Mouse (Mus musculus): ENCODE measurements around the gene Rspo3. TPM values are rescaled to one million over a fixed set of nuclear protein-coding genes. Genes with fewer than 3 reads are reported as not detected.

Gene Rspo3
- polyA plus RNA-seq, 1 experiment from 2014 or later, result 6.1 TPM

- ATAC-seq, result no peak
- H3K4me3 ChIP-seq, result no peak overlapping the region
- 78% methylated on average over 1 of the region's 1 CpGs for WGBS (ENCODE audit: insufficient replicate concordance)
- H3K4me1 ChIP-seq, result no peaks in the 10 kb centered on the region
- H3K27ac ChIP-seq, result no peak overlapping the region
- no peak overlapping the region for H3K9ac ChIP-seq
- H3K4me2 ChIP-seq, result no peak overlapping the region
- H3K27me3 ChIP-seq (replicated peaks), result no peaks in the 10 kb centered on the region
- no peaks in the 10 kb centered on the region for H3K9me3 ChIP-seq (replicated peaks)
- no peaks in the 10 kb centered on the region for H3K36me3 ChIP-seq
Observed at GRCm38 (mm10) chr10:29513563-29513962, 22.1 kb downstream of the Rspo3 start.

- WGBS (ENCODE audit: insufficient replicate concordance), result 39% methylated on average over 2 of the region's 2 CpGs
- no peak overlapping the region for H3K4me3 ChIP-seq
- H3K27me3 ChIP-seq (replicated peaks), result no peaks in the 10 kb centered on the region
- ATAC-seq, result no peak
- H3K9me3 ChIP-seq (replicated peaks), result no peaks in the 10 kb centered on the region
- no peaks in the 10 kb centered on the region for H3K36me3 ChIP-seq
- H3K27ac ChIP-seq, result no peak overlapping the region
- H3K4me2 ChIP-seq, result no peak overlapping the region
- no peak overlapping the region for H3K9ac ChIP-seq
- no peaks in the 10 kb centered on the region for H3K4me1 ChIP-seq
Observed at GRCm38 (mm10) chr10:29508167-29508566, 27.5 kb downstream of the Rspo3 start.

GRCm38 (mm10) chr10:29497205-29497822 lies 38.4 kb downstream of the Rspo3 start:
- Histone ChIP-seq H3K27me3 (replicated peaks) (no peaks in the 10 kb centered on the region), H3K9me3 (replicated peaks) (no peaks in the 10 kb centered on the region), H3K4me3 (no peak overlapping the region), H3K27ac (no peak overlapping the region), H3K9ac (no peak overlapping the region), H3K4me2 (no peak overlapping the region), H3K36me3 (no peaks in the 10 kb centered on the region), H3K4me1 (no peaks in the 10 kb centered on the region)
- 36% methylated on average over 3 of the region's 3 CpGs for WGBS (ENCODE audit: insufficient replicate concordance)
- no peak for ATAC-seq

- WGBS (ENCODE audit: insufficient replicate concordance), result 68% methylated on average over 1 of the region's 1 CpGs
- Histone ChIP-seq H3K27ac (no peak overlapping the region), H3K4me2 (no peak overlapping the region), H3K36me3 (no peaks in the 10 kb centered on the region), H3K4me3 (no peak overlapping the region), H3K9ac (no peak overlapping the region), H3K9me3 (replicated peaks) (no peaks in the 10 kb centered on the region), H3K27me3 (replicated peaks) (no peaks in the 10 kb centered on the region), H3K4me1 (no peaks in the 10 kb centered on the region)
- ATAC-seq, result no peak
Observed at GRCm38 (mm10) chr10:29493996-29494395, 41.7 kb downstream of the Rspo3 start.

GRCm38 (mm10) chr10:29480945-29481344 lies 54.7 kb downstream of the Rspo3 start:
- WGBS (ENCODE audit: insufficient replicate concordance), result 29% methylated on average over 1 of the region's 1 CpGs

GRCm38 (mm10) chr10:29479401-29479800 lies 56.3 kb downstream of the Rspo3 start:
- Histone ChIP-seq H3K36me3 (no peaks in the 10 kb centered on the region), H3K4me1 (no peaks in the 10 kb centered on the region), H3K4me3 (no peak overlapping the region), H3K27me3 (replicated peaks) (no peaks in the 10 kb centered on the region), H3K4me2 (no peak overlapping the region), H3K27ac (no peak overlapping the region), H3K9me3 (replicated peaks) (no peaks in the 10 kb centered on the region), H3K9ac (no peak overlapping the region)
- ATAC-seq, result no peak
- WGBS (ENCODE audit: insufficient replicate concordance), result 45% methylated on average over 3 of the region's 3 CpGs

More at GRCm38 (mm10) chr10:29480945-29481344, 54.7 kb downstream of the Rspo3 start:
- Histone ChIP-seq H3K36me3 (no peaks in the 10 kb centered on the region), H3K4me3 (no peak overlapping the region), H3K27ac (no peak overlapping the region), H3K4me2 (no peak overlapping the region), H3K9me3 (replicated peaks) (no peaks in the 10 kb centered on the region), H3K27me3 (replicated peaks) (no peaks in the 10 kb centered on the region), H3K9ac (no peak overlapping the region), H3K4me1 (no peaks in the 10 kb centered on the region)
- ATAC-seq, result no peak

GRCm38 (mm10) chr10:29470454-29470853 lies 65.2 kb downstream of the Rspo3 start:
- no peaks in the 10 kb centered on the region for H3K9me3 ChIP-seq (replicated peaks)
- 29% methylated on average over 5 of the region's 5 CpGs for WGBS (ENCODE audit: insufficient replicate concordance)
- H3K4me2 ChIP-seq, result no peak overlapping the region
- no peaks in the 10 kb centered on the region for H3K36me3 ChIP-seq
- H3K4me3 ChIP-seq, result no peak overlapping the region
- ATAC-seq, result no peak
- no peaks in the 10 kb centered on the region for H3K4me1 ChIP-seq
- H3K27me3 ChIP-seq (replicated peaks), result no peaks in the 10 kb centered on the region
- H3K9ac ChIP-seq, result no peak overlapping the region
- H3K27ac ChIP-seq, result no peak overlapping the region

- Histone ChIP-seq H3K4me3 (no peak overlapping the region), H3K27ac (no peak overlapping the region), H3K9ac (no peak overlapping the region), H3K4me1 (no peaks in the 10 kb centered on the region), H3K27me3 (replicated peaks) (no peaks in the 10 kb centered on the region), H3K36me3 (no peaks in the 10 kb centered on the region), H3K9me3 (replicated peaks) (no peaks in the 10 kb centered on the region), H3K4me2 (no peak overlapping the region)
- no peak for ATAC-seq
- 58% methylated on average over 3 of the region's 3 CpGs for WGBS (ENCODE audit: insufficient replicate concordance)
Observed at GRCm38 (mm10) chr10:29460100-29460499, 75.6 kb downstream of the Rspo3 start.

- WGBS (ENCODE audit: insufficient replicate concordance), result 48% methylated on average over 2 of the region's 2 CpGs
- no peaks in the 10 kb centered on the region for H3K27me3 ChIP-seq (replicated peaks)
- no peaks in the 10 kb centered on the region for H3K9me3 ChIP-seq (replicated peaks)
- H3K27ac ChIP-seq, result no peak overlapping the region
- no peak overlapping the region for H3K9ac ChIP-seq
- no peaks in the 10 kb centered on the region for H3K4me1 ChIP-seq
- no peak overlapping the region for H3K4me3 ChIP-seq
- no peak overlapping the region for H3K4me2 ChIP-seq
- H3K36me3 ChIP-seq, result no peaks in the 10 kb centered on the region
- ATAC-seq, result no peak
Observed at GRCm38 (mm10) chr10:29459632-29460031, 76.0 kb downstream of the Rspo3 start.

GRCm38 (mm10) chr10:29445076-29445475 lies 90.6 kb downstream of the Rspo3 start:
- no peak for ATAC-seq
- H3K9me3 ChIP-seq (replicated peaks), result no peaks in the 10 kb centered on the region
- no peaks in the 10 kb centered on the region for H3K27me3 ChIP-seq (replicated peaks)
- no peak overlapping the region for H3K9ac ChIP-seq
- H3K27ac ChIP-seq, result no peak overlapping the region
- H3K4me1 ChIP-seq, result no peaks in the 10 kb centered on the region
- no peaks in the 10 kb centered on the region for H3K36me3 ChIP-seq
- no peak overlapping the region for H3K4me3 ChIP-seq
- WGBS (ENCODE audit: insufficient replicate concordance), result 48% methylated on average over 3 of the region's 3 CpGs
- no peak overlapping the region for H3K4me2 ChIP-seq

- no peaks in the 10 kb centered on the region for H3K36me3 ChIP-seq
- ATAC-seq, result no peak
Observed at GRCm38 (mm10) chr10:29441297-29441696, 94.4 kb downstream of the Rspo3 start.

GRCm38 (mm10) chr10:29432935-29433453 lies 102.7 kb downstream of the Rspo3 start:
- no peak overlapping the region for H3K4me2 ChIP-seq
- no peak overlapping the region for H3K9ac ChIP-seq
- no peaks in the 10 kb centered on the region for H3K27me3 ChIP-seq (replicated peaks)
- ATAC-seq, result no peak
- WGBS (ENCODE audit: insufficient replicate concordance), result 55% methylated on average over 1 of the region's 1 CpGs
- H3K4me1 ChIP-seq, result no peaks in the 10 kb centered on the region
- no peak overlapping the region for H3K4me3 ChIP-seq
- H3K9me3 ChIP-seq (replicated peaks), result no peaks in the 10 kb centered on the region
- H3K36me3 ChIP-seq, result no peaks in the 10 kb centered on the region
- H3K27ac ChIP-seq, result no peak overlapping the region

More at GRCm38 (mm10) chr10:29441297-29441696, 94.4 kb downstream of the Rspo3 start:
- H3K27ac ChIP-seq, result no peak overlapping the region
- H3K9me3 ChIP-seq (replicated peaks), result no peaks in the 10 kb centered on the region
- H3K27me3 ChIP-seq (replicated peaks), result no peaks in the 10 kb centered on the region
- no peak overlapping the region for H3K4me2 ChIP-seq
- WGBS (ENCODE audit: insufficient replicate concordance), result 57% methylated on average over 5 of the region's 5 CpGs
- no peaks in the 10 kb centered on the region for H3K4me1 ChIP-seq
- no peak overlapping the region for H3K4me3 ChIP-seq
- no peak overlapping the region for H3K9ac ChIP-seq

GRCm38 (mm10) chr10:29426660-29427059 lies 109.0 kb downstream of the Rspo3 start:
- 51% methylated on average over 2 of the region's 2 CpGs for WGBS (ENCODE audit: insufficient replicate concordance)
- H3K36me3 ChIP-seq, result no peaks in the 10 kb centered on the region
- no peaks in the 10 kb centered on the region for H3K9me3 ChIP-seq (replicated peaks)
- no peaks in the 10 kb centered on the region for H3K4me1 ChIP-seq
- H3K27ac ChIP-seq, result no peak overlapping the region
- no peak overlapping the region for H3K4me2 ChIP-seq
- H3K27me3 ChIP-seq (replicated peaks), result no peaks in the 10 kb centered on the region
- no peak overlapping the region for H3K4me3 ChIP-seq
- no peak overlapping the region for H3K9ac ChIP-seq
- ATAC-seq, result no peak

Data from liver, embryonic 12.5 days (tissue).